Mouse (Mus musculus) neural tube, embryonic 12.5 days (tissue): ENCODE data around the gene Dnaic1. TPM values are rescaled to one million over a fixed set of nuclear protein-coding genes. Genes with fewer than 3 reads are reported as not detected.

Source experiments
- ATAC-seq: fragments of 200-750 bp; cut with Nextera tagmentation; 2 replicates; pipeline ENCODE4 v1.8.0; 2017; ENCODE audit warnings: low read depth, mild to moderate bottlenecking, moderate TSS enrichment, moderate library complexity; ENCODE audit not compliant: low FRiP score
- H3K27ac ChIP-seq: fragments of 300-500 bp; sonication (generic); 2 replicates; pipeline ENCODE4 v1.5.1; 2016
- H3K27me3 ChIP-seq: fragments of 300-500 bp; sonication (generic); replicated peaks from 2 replicates; pipeline ENCODE4 v1.6.1; 2016; ENCODE audit warnings: mild to moderate bottlenecking
- H3K36me3 ChIP-seq: fragments of 300-500 bp; sonication (generic); 2 replicates; pipeline ENCODE4 v1.6.1; 2016; ENCODE audit warnings: mild to moderate bottlenecking
- H3K4me1 ChIP-seq: fragments of 300-500 bp; sonication (generic); 2 replicates; pipeline ENCODE4 v1.6.1; 2016
- H3K4me2 ChIP-seq: fragments of 300-500 bp; sonication (generic); replicated peaks from 2 replicates; pipeline ENCODE4 v1.6.1; 2016; ENCODE audit warnings: mild to moderate bottlenecking
- H3K4me3 ChIP-seq: fragments of 300-500 bp; sonication (generic); 2 replicates; pipeline ENCODE4 v1.5.1; 2016
- H3K9ac ChIP-seq: fragments of 300-500 bp; sonication (generic); 2 replicates; pipeline ENCODE4 v1.6.1; 2016; ENCODE audit warnings: mild to moderate bottlenecking
- H3K9me3 ChIP-seq: fragments of 300-500 bp; sonication (generic); 2 replicates; pipeline ENCODE4 v1.6.1; 2016; ENCODE audit warnings: mild to moderate bottlenecking
- WGBS: fragments of 180-500 bp; shearing (Covaris S2); methylation state at CpG from one replicate; pipeline ENCODE4 v1.1.7; 2016; 5-methylcytosine and 5-hydroxymethylcytosine counted together
- polyA plus RNA-seq: library from polyadenylated mRNA; unstranded; fragments of >200 nt; fragmentation: Nextera tagmentation; extraction: Ambion mirVana; gene quantifications from 2 replicates; pipeline ENCODE4 v1.2.1, GENCODE M21; 2016

The Dnaic1 gene
- polyA plus RNA-seq, 1 experiment from 2014 or later = 1.9 TPM

GRCm38 (mm10) chr4:41575914-41576313 lies 6.3 kb downstream of the Dnaic1 start:
- peak; percentile 81 for ATAC-seq
- peaks cover 30% of the 10 kb centered on the region for H3K4me1 ChIP-seq
- peaks cover 4% of the 10 kb centered on the region; the same call in 1 of the 2 replicates for H3K27me3 ChIP-seq
- H3K27ac ChIP-seq = no peak overlapping the region
- no peaks in the 10 kb centered on the region for H3K36me3 ChIP-seq
- H3K9me3 ChIP-seq = no peaks in the 10 kb centered on the region
- H3K9ac ChIP-seq = no peak overlapping the region
- peak overlapping the region; percentile 20; the same call in 1 of the 2 replicates for H3K4me2 ChIP-seq
- 16% methylated on average over 6 of the region's 6 CpGs for WGBS
- H3K4me3 ChIP-seq = no peak overlapping the region

DNA sequence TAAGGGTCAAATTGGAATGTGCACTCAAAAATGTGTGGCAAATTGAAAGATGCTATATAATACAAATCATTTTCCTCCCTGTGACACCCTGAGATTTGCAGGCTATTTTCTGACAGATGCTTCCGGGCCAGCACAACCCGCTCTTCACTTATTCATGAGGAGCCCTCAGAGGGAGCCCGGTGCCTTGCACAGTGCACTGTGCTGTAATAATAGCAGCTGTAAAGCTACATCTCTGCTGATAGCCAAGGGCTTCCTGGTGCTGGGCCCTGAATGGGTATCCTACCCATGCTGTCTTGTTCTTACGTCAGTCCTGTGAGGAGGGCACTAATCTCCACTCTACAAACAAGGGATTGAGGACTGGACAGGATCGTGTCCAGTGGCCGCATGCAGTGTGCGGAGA lies 13.8 kb downstream of the Dnaic1 start:
- H3K4me3 ChIP-seq = no peak overlapping the region
- peaks cover 6% of the 10 kb centered on the region; the same call in 1 of the 2 replicates for H3K4me1 ChIP-seq
- H3K9me3 ChIP-seq = no peaks in the 10 kb centered on the region
- no peaks in the 10 kb centered on the region for H3K36me3 ChIP-seq
- no peak overlapping the region for H3K27ac ChIP-seq
- no peak overlapping the region for H3K4me2 ChIP-seq
- ATAC-seq = peak; percentile 48; the same call in 1 of the 2 replicates
- H3K9ac ChIP-seq = no peak overlapping the region
- 69% methylated on average over 7 of the region's 7 CpGs for WGBS
- H3K27me3 ChIP-seq = no peaks in the 10 kb centered on the region

DNA sequence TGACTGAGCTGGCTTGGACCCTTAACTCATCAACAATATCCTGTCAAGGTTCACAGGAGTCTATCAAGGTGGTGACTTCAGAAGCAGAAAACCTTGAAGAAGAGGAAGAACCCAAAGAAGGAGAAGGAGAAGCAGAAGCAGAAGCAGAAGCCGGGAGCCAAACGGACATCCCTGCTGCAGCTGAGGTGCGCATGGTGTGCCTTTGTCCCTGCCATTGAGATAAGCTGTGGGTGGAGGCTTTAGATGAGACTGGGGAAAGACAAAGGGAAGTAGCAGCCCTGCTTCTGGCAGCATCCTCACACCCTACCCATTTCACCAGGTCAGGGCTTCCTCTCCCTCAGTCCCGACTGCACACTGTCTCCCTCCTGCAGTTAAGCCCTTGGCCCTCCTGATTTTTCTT lies 33.2 kb downstream of the Dnaic1 start:
- no peak overlapping the region for H3K4me3 ChIP-seq
- no peaks in the 10 kb centered on the region for H3K36me3 ChIP-seq
- H3K27me3 ChIP-seq = no peaks in the 10 kb centered on the region
- 60% methylated on average over 4 of the region's 4 CpGs for WGBS
- H3K4me2 ChIP-seq = no peak overlapping the region
- H3K4me1 ChIP-seq = peaks cover 12% of the 10 kb centered on the region; the same call in 1 of the 2 replicates
- no peak for ATAC-seq
- no peak overlapping the region for H3K9ac ChIP-seq
- H3K27ac ChIP-seq = no peak overlapping the region
- no peaks in the 10 kb centered on the region; the same call in 1 of the 2 replicates for H3K9me3 ChIP-seq

GRCm38 (mm10) chr4:41604476-41605396 lies 35.2 kb downstream of the Dnaic1 start:
- no peak overlapping the region for H3K9ac ChIP-seq
- 25% methylated on average over 8 of the region's 8 CpGs for WGBS
- H3K27ac ChIP-seq = no peak overlapping the region
- H3K36me3 ChIP-seq = no peaks in the 10 kb centered on the region
- no peak overlapping the region for H3K4me3 ChIP-seq
- H3K27me3 ChIP-seq = no peaks in the 10 kb centered on the region
- no peak overlapping the region for H3K4me2 ChIP-seq
- no peaks in the 10 kb centered on the region; the same call in 1 of the 2 replicates for H3K9me3 ChIP-seq
- ATAC-seq = peak; percentile 76; the same call in 1 of the 2 replicates
- peaks cover 12% of the 10 kb centered on the region; the same call in 1 of the 2 replicates for H3K4me1 ChIP-seq

- Histone ChIP-seq H3K27me3 (no peaks in the 10 kb centered on the region), H3K9ac (no peak overlapping the region), H3K4me3 (no peak overlapping the region), H3K36me3 (no peaks in the 10 kb centered on the region), H3K9me3 (no peaks in the 10 kb centered on the region; the same call in 1 of the 2 replicates), H3K4me2 (no peak overlapping the region), H3K27ac (no peak overlapping the region), H3K4me1 (peaks cover 15% of the 10 kb centered on the region)
- 40% methylated on average over 4 of the region's 4 CpGs for WGBS
- ATAC-seq = no peak
Measured at GRCm38 (mm10) chr4:41606784-41607183, 37.2 kb downstream of the Dnaic1 start.

DNA sequence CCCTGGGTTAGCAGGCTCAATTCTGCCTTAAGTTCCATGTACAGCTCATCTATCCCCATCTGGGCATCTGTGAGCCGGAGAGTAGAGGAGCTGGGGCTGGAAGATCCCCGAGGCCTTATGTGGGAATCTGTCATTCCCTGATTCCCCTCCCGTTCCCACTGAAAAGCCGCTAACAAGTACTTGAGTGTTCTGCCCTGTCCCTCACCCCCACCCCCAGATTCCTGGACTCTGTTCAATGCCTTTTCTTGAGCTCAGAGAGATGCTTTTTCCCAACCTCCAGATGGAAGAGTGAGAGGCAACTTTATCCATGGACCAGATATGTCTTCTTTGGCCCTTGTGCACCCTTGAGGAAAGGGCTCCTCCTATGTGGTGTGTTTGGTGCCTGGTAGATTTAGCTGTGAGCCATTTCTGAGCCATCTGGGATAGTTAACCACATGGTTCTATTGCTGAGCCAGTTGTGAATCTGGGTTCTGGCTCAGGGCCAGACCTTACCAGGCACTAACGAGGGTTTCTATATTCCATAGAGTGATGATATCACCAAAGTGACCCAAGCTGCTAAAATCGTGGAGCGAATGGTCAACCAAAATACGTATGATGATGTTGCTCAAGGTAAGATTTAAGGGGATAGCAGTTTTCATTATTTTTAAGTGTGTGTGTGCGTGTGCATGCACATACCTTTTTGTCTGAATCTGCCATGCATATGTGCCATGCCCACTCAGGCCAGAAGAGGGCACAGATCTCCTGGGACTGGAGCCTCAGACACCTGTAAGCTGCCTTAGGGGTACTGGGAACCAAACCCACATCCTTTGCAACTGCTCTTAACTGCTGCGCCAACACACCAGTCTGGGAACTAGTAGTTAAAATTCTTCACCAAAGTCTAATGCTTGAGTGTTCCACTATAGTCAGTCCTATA lies 40.4 kb downstream of the Dnaic1 start:
- Histone ChIP-seq H3K4me1 (peaks cover 27% of the 10 kb centered on the region), H3K9ac (no peak overlapping the region), H3K36me3 (no peaks in the 10 kb centered on the region), H3K4me3 (no peak overlapping the region), H3K4me2 (no peak overlapping the region), H3K27me3 (0 out of 2 replicates have a peak, but pooled peaks cover 1% of the 10 kb centered on the region), H3K27ac (no peak overlapping the region), H3K9me3 (no peaks in the 10 kb centered on the region; the same call in 1 of the 2 replicates)
- WGBS = 78% methylated on average over 10 of the region's 10 CpGs
- ATAC-seq = no peak

DNA sequence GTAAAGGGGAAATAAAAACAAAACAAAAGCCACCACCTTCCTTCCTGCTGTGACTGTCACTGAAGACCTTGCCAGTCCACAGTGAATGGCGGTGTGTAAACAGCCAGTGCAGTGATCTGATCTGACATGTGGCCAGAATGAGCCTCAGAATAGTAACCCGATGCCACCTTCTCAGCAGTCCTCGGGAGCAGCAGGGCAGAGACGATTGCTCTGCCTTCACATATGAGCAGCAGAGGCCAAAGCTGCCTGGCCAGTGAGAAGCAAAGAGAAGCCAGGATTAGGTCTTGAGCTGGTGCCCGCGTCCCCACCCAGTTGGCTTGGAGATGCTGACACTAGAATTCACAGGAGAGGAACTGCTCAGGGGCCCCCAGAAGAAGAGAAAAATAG lies 41.0 kb downstream of the Dnaic1 start:
- Histone ChIP-seq H3K4me2 (no peak overlapping the region), H3K4me1 (peaks cover 28% of the 10 kb centered on the region), H3K9ac (no peak overlapping the region), H3K9me3 (no peaks in the 10 kb centered on the region; the same call in 1 of the 2 replicates), H3K27ac (no peak overlapping the region), H3K4me3 (no peak overlapping the region), H3K36me3 (no peaks in the 10 kb centered on the region), H3K27me3 (0 out of 2 replicates have a peak, but pooled peaks cover 8% of the 10 kb centered on the region)
- 29% methylated on average over 6 of the region's 6 CpGs for WGBS
- no peak for ATAC-seq

DNA sequence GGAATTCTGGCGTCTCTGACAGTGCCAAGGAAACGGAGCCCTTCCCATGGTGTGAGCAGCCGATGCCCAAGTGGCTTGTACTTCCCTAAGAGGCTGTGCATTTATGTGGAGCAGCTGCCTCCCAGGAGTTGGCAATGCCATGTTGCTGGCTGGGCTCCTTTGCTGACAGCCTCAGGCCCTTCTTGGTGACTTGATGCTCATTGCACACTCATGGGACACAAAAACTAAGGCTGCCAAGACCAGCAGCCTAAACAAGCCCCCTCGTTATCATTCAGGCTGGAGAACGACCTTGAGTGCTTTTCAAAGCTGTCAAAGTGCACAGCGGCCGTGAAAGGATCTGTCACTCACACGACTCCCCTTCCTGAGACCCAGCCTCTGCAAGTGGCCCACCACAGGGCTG lies 42.6 kb downstream of the Dnaic1 start:
- no peaks in the 10 kb centered on the region for H3K9me3 ChIP-seq
- H3K9ac ChIP-seq = 0 out of 2 replicates have a peak overlapping the region, but pooled peaks have one; percentile 4
- H3K4me2 ChIP-seq = no peak overlapping the region
- H3K4me1 ChIP-seq = peaks cover 29% of the 10 kb centered on the region
- no peaks in the 10 kb centered on the region for H3K36me3 ChIP-seq
- ATAC-seq = no peak
- H3K27me3 ChIP-seq = 0 out of 2 replicates have a peak, but pooled peaks cover 8% of the 10 kb centered on the region
- no peak overlapping the region for H3K27ac ChIP-seq
- 37% methylated on average over 8 of the region's 8 CpGs for WGBS
- no peak overlapping the region for H3K4me3 ChIP-seq

DNA sequence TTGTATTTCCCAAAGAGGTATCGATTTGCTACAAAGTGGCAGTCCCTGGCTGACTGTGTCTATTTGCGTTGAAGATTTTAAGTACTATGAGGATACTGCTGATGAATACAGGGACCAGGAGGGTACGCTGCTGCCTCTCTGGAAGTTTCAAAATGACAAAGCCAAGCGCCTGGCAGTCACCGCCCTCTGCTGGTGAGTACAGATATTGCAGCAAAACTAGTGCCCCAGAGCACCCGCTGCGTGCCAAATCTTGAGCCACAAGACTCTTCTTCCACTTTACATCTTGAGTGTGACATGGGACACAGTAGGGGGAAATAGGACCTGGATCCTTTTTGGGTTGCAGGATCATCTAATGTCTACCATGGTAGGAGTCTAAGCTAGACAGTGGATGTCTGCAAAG lies 44.6 kb downstream of the Dnaic1 start:
- peaks cover 37% of the 10 kb centered on the region for H3K4me1 ChIP-seq
- ATAC-seq = no peak
- 7% methylated on average over 7 of the region's 7 CpGs for WGBS
- H3K9ac ChIP-seq = no peak overlapping the region
- H3K9me3 ChIP-seq = no peaks in the 10 kb centered on the region
- no peak overlapping the region for H3K4me3 ChIP-seq
- H3K27me3 ChIP-seq = 0 out of 2 replicates have a peak, but pooled peaks cover 8% of the 10 kb centered on the region
- H3K36me3 ChIP-seq = no peaks in the 10 kb centered on the region
- H3K27ac ChIP-seq = no peak overlapping the region
- no peak overlapping the region for H3K4me2 ChIP-seq

GRCm38 (mm10) chr4:41615661-41616599 lies 46.4 kb downstream of the Dnaic1 start:
- Histone ChIP-seq H3K9ac (no peak overlapping the region), H3K4me2 (no peak overlapping the region), H3K4me1 (peaks cover 34% of the 10 kb centered on the region), H3K9me3 (no peaks in the 10 kb centered on the region), H3K27ac (no peak overlapping the region), H3K4me3 (no peak overlapping the region), H3K27me3 (0 out of 2 replicates have a peak, but pooled peaks cover 10% of the 10 kb centered on the region), H3K36me3 (no peaks in the 10 kb centered on the region)
- peak; percentile 17 for ATAC-seq
- WGBS = 64% methylated on average over 9 of the region's 9 CpGs
